Mouse (Mus musculus) monocyte, adult 2 months (primary cell): ENCODE measurements around the gene Fam192a.

Experiments
- DNase-seq, 2 experiments: peaks; one replicate each; pipeline ENCODE4 v3.0.0; 2022; ENCODE audit warnings: low spot score in 2 of 2, low read depth in 1 of 2

Gene Fam192a

GRCm38 (mm10) chr8:94534612-94535011 lies 67.2 kb downstream of the Fam192a start:
- no peak for DNase-seq

GRCm38 (mm10) chr8:94532873-94533671 lies 68.7 kb downstream of the Fam192a start, which contains the start of gene Cpne2:
TSS of gene Cpne2 (plus strand) at chr8:94532990.
- peak; percentile 11 to 13 for DNase-seq

GRCm38 (mm10) chr8:94532525-94532872 lies 69.3 kb downstream of the Fam192a start:
- no peak for DNase-seq

GRCm38 (mm10) chr8:94532000-94532399 lies 69.8 kb downstream of the Fam192a start:
- no peak for DNase-seq

- no peak for DNase-seq
Measured at GRCm38 (mm10) chr8:94530643-94531042, 71.2 kb downstream of the Fam192a start.

- no peak for DNase-seq
Measured at GRCm38 (mm10) chr8:94529875-94530274, 71.9 kb downstream of the Fam192a start.

GRCm38 (mm10) chr8:94528245-94528644 lies 73.6 kb downstream of the Fam192a start:
- DNase-seq: no peak

GRCm38 (mm10) chr8:94527178-94527577 lies 74.6 kb downstream of the Fam192a start:
- no peak for DNase-seq

- DNase-seq: no peak
Measured at GRCm38 (mm10) chr8:94524554-94524953, 77.2 kb downstream of the Fam192a start.
